Mouse (Mus musculus) urinary bladder, postnatal 25 days (tissue): Measurements from ENCODE around the gene Letmd1.
"Not testable (repeated sequence)": the region's sequence is repeated elsewhere in the genome, so short reads cannot be mapped to it uniquely, and the experiment has no call there.

ENCODE experiments used
- DNase-seq: peaks from one replicate; pipeline ENCODE4 v3.0.0; 2022; ENCODE audit warnings: low spot score

The Letmd1 gene

GRCm38 (mm10) chr15:100499506-100499905 is 30.7 kb downstream of the Letmd1 start:
- not testable (repeated sequence) for DNase-seq

- DNase-seq, result no peak
Measured at GRCm38 (mm10) chr15:100508454-100509167, 39.8 kb downstream of the Letmd1 start.

- no peak for DNase-seq
Measured at GRCm38 (mm10) chr15:100510072-100510471, 41.2 kb downstream of the Letmd1 start.

GRCm38 (mm10) chr15:100513387-100513786 is 44.6 kb downstream of the Letmd1 start:
- DNase-seq, result no peak

GRCm38 (mm10) chr15:100515121-100515520 is 46.3 kb downstream of the Letmd1 start:
- no peak for DNase-seq

- DNase-seq, result no peak
Measured at GRCm38 (mm10) chr15:100520306-100520705, 51.5 kb downstream of the Letmd1 start.

- no peak for DNase-seq
Measured at GRCm38 (mm10) chr15:100525405-100525804, 56.6 kb downstream of the Letmd1 start.

- no peak for DNase-seq
Measured at GRCm38 (mm10) chr15:100527900-100528299, 59.1 kb downstream of the Letmd1 start.
